Mouse (Mus musculus) myocyte (in vitro differentiated cells): Measurements from ENCODE around the gene Drap1. TPM values are rescaled to one million over a fixed set of nuclear protein-coding genes. Genes with fewer than 3 reads are reported as not detected.
A peak's percentile ranks its signal among the peaks of the same experiment; 100 is the strongest.

Source experiments
- H3K27me3 ChIP-seq: one replicate; pipeline ENCODE4 v1.6.1; 2011; ENCODE audit not compliant: control insufficient read depth, insufficient read depth, insufficient read length
- H3K36me3 ChIP-seq: one replicate; pipeline ENCODE4 v1.6.1; 2011; ENCODE audit not compliant: control insufficient read depth, insufficient read depth
- H3K4me2 ChIP-seq: one replicate; pipeline ENCODE4 v1.6.1; 2011; ENCODE audit warnings: low read depth, control low read depth
- H3K4me3 ChIP-seq: one replicate; pipeline ENCODE4 v1.5.1; 2011; ENCODE audit warnings: mild to moderate bottlenecking, control low read depth, moderate library complexity
- H3K79me2 ChIP-seq: one replicate; pipeline ENCODE4 v1.6.1; 2011; ENCODE audit not compliant: control insufficient read depth, insufficient read depth
- H3ac ChIP-seq: one replicate; pipeline ENCODE4 v1.6.1; 2011; ENCODE audit not compliant: control insufficient read depth, insufficient read length
- CEBPB ChIP-seq: IDR thresholded peaks from 2 replicates; pipeline ENCODE4 v1.6.1; 2011; ENCODE audit warnings: mild to moderate bottlenecking, moderate library complexity; ENCODE audit not compliant: poor library complexity, insufficient read depth, severe bottlenecking
- E2F4 ChIP-seq: IDR thresholded peaks from one replicate; pipeline ENCODE4 v1.6.1; 2011; ENCODE audit warnings: mild to moderate bottlenecking, control low read depth, moderate library complexity; ENCODE audit not compliant: insufficient read depth
- MAX ChIP-seq: IDR thresholded peaks from one replicate; pipeline ENCODE4 v1.6.1; 2011; ENCODE audit warnings: low read depth, mild to moderate bottlenecking, control low read depth
- MYOD1 ChIP-seq, 3 experiments: IDR thresholded peaks; one replicate each; pipeline ENCODE4 v1.6.1; 2011; ENCODE audit warnings: control low read depth in 2 of 3, low read depth in 2 of 3, mild to moderate bottlenecking in 2 of 3, moderate library complexity in 1 of 3; ENCODE audit not compliant: insufficient read length in 2 of 3, control insufficient read depth in 1 of 3
- MYOG ChIP-seq, 3 experiments: IDR thresholded peaks; one replicate each; pipeline ENCODE4 v1.6.1; 2011; ENCODE audit warnings: control low read depth in 2 of 3, low read depth in 2 of 3, mild to moderate bottlenecking in 2 of 3; ENCODE audit not compliant: insufficient read length in 2 of 3, control insufficient read depth in 1 of 3, insufficient read depth in 1 of 3
- POLR2A ChIP-seq: IDR thresholded peaks from one replicate; pipeline ENCODE4 v1.6.1; 2011; ENCODE audit warnings: low read depth, mild to moderate bottlenecking, control low read depth, moderate library complexity; ENCODE audit not compliant: insufficient read length
- POLR2AphosphoS2 ChIP-seq: IDR thresholded peaks from one replicate; pipeline ENCODE4 v1.6.1; 2011; ENCODE audit warnings: low read depth, control low read depth; ENCODE audit not compliant: insufficient read length
- REST ChIP-seq: IDR thresholded peaks from one replicate; pipeline ENCODE4 v1.6.1; 2011; ENCODE audit warnings: mild to moderate bottlenecking, control low read depth, moderate library complexity; ENCODE audit not compliant: insufficient read depth, insufficient read length
- SRF ChIP-seq: IDR thresholded peaks from one replicate; pipeline ENCODE4 v1.6.1; 2011; ENCODE audit warnings: low read depth; ENCODE audit not compliant: control insufficient read depth, insufficient read length
- TCF12 ChIP-seq: IDR thresholded peaks from one replicate; pipeline ENCODE4 v1.6.1; 2011; ENCODE audit warnings: mild to moderate bottlenecking, control low read depth; ENCODE audit not compliant: poor library complexity, insufficient read depth, severe bottlenecking
- TCF3 ChIP-seq: IDR thresholded peaks from one replicate; pipeline ENCODE4 v1.6.1; 2011; ENCODE audit warnings: low read depth, control low read depth; ENCODE audit not compliant: insufficient read length
- USF1 ChIP-seq: IDR thresholded peaks from one replicate; pipeline ENCODE4 v1.6.1; 2011; ENCODE audit warnings: low read depth, mild to moderate bottlenecking, control low read depth, moderate library complexity
- polyA plus RNA-seq: library from polyadenylated mRNA; unstranded; fragments of >200 nt; fragmentation: generic; extraction: Trizol; gene quantifications from one replicate; pipeline ENCODE4 v1.2.1, GENCODE M21; 2012; ENCODE audit warnings: missing spikeins

Gene Drap1
- polyA plus RNA-seq, 1 experiment, result 481 TPM

DNA sequence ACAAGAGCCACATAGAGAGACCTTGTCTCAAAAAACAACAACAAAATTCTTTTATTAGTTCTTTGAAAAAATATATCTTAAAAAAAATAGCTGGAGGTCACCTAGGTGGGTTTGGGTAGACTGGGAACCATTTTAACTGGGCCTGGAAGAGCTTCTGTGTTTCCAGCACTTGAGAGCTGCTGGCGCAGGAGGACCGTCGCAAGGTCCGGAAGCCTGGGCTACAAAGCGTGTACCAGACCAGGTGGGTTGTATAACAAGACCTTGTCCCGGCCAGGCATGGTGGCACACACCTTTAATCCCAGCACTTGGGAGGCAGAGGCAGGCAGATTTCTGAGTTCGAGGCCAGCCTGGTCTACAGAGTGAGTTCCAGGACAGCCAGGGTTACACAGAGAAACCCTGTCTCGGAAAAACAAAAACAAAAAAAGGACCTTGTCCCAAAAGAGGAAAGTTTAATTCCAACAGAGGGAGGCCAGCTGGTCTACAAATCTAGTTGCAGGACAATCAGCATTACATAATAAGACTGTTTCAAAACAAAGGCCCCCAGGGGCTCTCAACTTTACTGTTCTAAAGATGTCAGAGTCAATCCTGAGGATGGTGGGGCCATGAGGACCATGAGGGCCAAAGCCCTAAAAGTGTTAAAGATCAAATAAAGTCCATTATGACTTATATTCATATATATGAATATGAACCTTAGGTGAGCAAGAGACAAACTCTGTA is 5.9 kb downstream of the Drap1 start:
- Histone ChIP-seq H3ac (no peak overlapping the region), H3K4me2 (no peak overlapping the region), H3K79me2 (peaks cover 9% of the 10 kb centered on the region), H3K36me3 (peaks cover 14% of the 10 kb centered on the region), H3K4me3 (no peak overlapping the region), H3K27me3 (no peaks in the 10 kb centered on the region)
- TF ChIP-seq REST (no peak), TCF12 (no peak), POLR2AphosphoS2 (no peak), E2F4 (no peak)

DNA sequence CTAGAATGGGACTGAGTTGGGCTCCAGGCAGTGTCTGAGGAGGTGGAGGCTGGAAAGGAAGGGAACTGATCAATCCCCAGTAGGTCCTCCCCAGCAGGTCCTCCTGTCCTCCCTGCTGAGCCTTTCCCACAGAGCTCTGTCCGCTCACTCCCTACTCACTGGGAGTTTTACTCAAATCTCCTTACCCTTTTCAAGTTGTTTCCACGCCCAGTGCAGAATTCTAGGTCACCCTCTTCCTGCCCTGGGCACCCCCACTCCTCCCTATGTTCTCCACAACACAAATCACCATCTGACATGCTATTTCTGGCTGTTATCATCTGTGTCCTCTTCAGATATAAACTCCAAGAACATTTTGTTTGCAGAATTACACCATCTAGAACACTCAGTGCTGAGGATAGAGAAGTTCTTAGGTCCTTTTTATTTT is 10.2 kb downstream of the Drap1 start:
- Histone ChIP-seq H3K4me2 (no peak overlapping the region), H3ac (no peak overlapping the region), H3K27me3 (no peaks in the 10 kb centered on the region), H3K79me2 (no peaks in the 10 kb centered on the region), H3K4me3 (no peak overlapping the region), H3K36me3 (no peaks in the 10 kb centered on the region)
- TF ChIP-seq POLR2A, result no peak
- no peak for TF ChIP-seq POLR2AphosphoS2
- no peak for TF ChIP-seq TCF12
- no peak for TF ChIP-seq TCF3
- TF ChIP-seq SRF, result no peak
- TF ChIP-seq REST, result no peak
- no peak for TF ChIP-seq MYOD1 (IDR thresholded peaks at IDR 0.05; ENCODE audit: control insufficient read depth in 1 of 3, insufficient read length in 2 of 3, low read depth in 2 of 3)
- no peak for TF ChIP-seq CEBPB
- TF ChIP-seq MYOG (IDR thresholded peaks at IDR 0.05; ENCODE audit: control insufficient read depth in 1 of 3, insufficient read depth in 1 of 3, insufficient read length in 2 of 3, low read depth in 2 of 3), result no peak
- TF ChIP-seq E2F4, result no peak
- TF ChIP-seq MAX, result no peak
- no peak for TF ChIP-seq USF1

DNA sequence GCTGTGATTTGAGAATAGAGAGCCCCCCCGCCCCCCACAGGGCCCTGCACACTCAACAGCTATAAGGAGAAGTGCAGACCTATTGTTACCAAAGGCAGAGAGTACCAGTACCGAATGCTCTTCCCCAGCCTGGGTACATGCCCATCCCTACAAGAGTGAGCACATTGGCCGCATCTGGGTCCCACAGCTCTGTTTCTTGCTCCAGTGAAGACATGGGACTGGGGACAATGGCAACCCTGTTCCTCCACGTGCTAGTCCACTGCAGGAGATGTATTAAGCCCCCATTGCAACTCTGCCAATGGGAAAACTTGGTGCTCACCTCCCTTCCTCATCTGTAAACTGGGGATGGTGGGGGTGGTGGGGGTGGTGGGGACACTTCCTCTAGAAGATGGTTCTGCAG is 10.9 kb downstream of the Drap1 start:
- H3ac ChIP-seq, result no peak overlapping the region
- H3K27me3 ChIP-seq, result no peaks in the 10 kb centered on the region
- TF ChIP-seq TCF12 (no peak), E2F4 (no peak), MYOG (IDR thresholded peaks at IDR 0.05; ENCODE audit: control insufficient read depth in 1 of 3, insufficient read depth in 1 of 3, insufficient read length in 2 of 3, low read depth in 2 of 3) (no peak), REST (no peak), MYOD1 (IDR thresholded peaks at IDR 0.05; ENCODE audit: control insufficient read depth in 1 of 3, insufficient read length in 2 of 3, low read depth in 2 of 3) (no peak), POLR2AphosphoS2 (no peak), CEBPB (no peak), POLR2A (no peak), MAX (no peak), TCF3 (no peak), SRF (no peak), USF1 (no peak)
- no peaks in the 10 kb centered on the region for H3K79me2 ChIP-seq
- H3K4me3 ChIP-seq, result no peak overlapping the region
- no peak overlapping the region for H3K4me2 ChIP-seq
- H3K36me3 ChIP-seq, result no peaks in the 10 kb centered on the region

DNA sequence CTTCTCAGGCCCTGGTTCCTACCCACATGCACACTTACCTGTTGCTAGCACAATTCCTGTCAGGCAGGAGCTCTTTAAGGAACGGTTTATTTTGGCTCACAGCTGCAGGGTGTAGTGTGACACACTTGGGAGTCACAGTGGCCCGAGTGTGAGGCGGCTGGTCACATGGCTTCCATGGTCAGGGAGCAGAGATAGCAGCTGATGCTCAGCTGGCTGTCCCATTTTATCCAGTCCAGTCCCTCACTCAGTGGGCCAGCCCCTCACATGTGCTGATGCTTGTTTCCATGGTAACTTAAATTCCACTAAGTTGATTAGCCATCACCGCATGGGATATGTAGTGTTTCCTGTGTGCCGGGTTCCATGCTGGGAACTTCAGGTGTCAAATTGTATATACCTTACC is 12.8 kb downstream of the Drap1 start:
- no peaks in the 10 kb centered on the region for H3K36me3 ChIP-seq
- TF ChIP-seq USF1 (peak; percentile 43), MYOG (IDR thresholded peaks at IDR 0.05; ENCODE audit: control insufficient read depth in 1 of 3, insufficient read depth in 1 of 3, insufficient read length in 2 of 3, low read depth in 2 of 3) (peak in 2 of 3 experiments; percentile 35 to 76), MYOD1 (IDR thresholded peaks at IDR 0.05; ENCODE audit: control insufficient read depth in 1 of 3, insufficient read length in 2 of 3, low read depth in 2 of 3) (peak in 1 of 3 experiments; percentile 58), MAX (no peak)
- H3ac ChIP-seq, result no peak overlapping the region
- peak overlapping the region; percentile 39 for H3K4me2 ChIP-seq
- H3K79me2 ChIP-seq, result no peaks in the 10 kb centered on the region
- no peak overlapping the region for H3K4me3 ChIP-seq
- H3K27me3 ChIP-seq, result no peaks in the 10 kb centered on the region

DNA sequence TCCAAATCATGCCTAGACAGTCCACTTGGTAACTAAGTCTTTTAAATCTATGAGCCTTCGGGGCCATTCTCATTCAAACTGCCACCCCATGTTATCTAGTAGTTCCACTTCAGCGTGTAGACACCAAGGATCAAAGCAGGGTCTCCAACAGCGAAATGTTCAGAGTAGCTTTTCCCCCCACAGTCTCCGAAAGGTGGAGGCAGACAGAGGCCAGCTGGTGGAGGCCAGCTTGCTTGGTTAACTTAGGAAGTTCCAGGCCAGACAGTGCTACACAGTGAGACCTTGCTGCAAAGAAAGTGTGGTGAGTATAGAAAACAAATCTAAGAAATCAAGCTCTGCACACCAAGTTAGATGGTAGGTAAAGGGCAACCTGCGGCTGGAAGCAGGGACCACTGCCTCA is 14.1 kb downstream of the Drap1 start:
- Histone ChIP-seq H3K79me2 (no peaks in the 10 kb centered on the region), H3K4me2 (no peak overlapping the region), H3ac (no peak overlapping the region), H3K4me3 (no peak overlapping the region), H3K27me3 (no peaks in the 10 kb centered on the region), H3K36me3 (no peaks in the 10 kb centered on the region)
- TF ChIP-seq E2F4 (no peak), SRF (no peak), MYOD1 (IDR thresholded peaks at IDR 0.05; ENCODE audit: control insufficient read depth in 1 of 3, insufficient read length in 2 of 3, low read depth in 2 of 3) (no peak), REST (no peak), POLR2AphosphoS2 (no peak), TCF12 (no peak), CEBPB (no peak), POLR2A (no peak), MAX (no peak), USF1 (no peak), MYOG (IDR thresholded peaks at IDR 0.05; ENCODE audit: control insufficient read depth in 1 of 3, insufficient read depth in 1 of 3, insufficient read length in 2 of 3, low read depth in 2 of 3) (no peak), TCF3 (no peak)
